Mouse (Mus musculus): ENCODE measurements around the gene Vti1a.

- TF ChIP-seq POLR2A (IDR thresholded peaks at IDR 0.05; ENCODE audit: insufficient read depth, low read depth, low read length) (no peak), CTCF (IDR thresholded peaks at IDR 0.05; ENCODE audit: insufficient read depth, low read depth, low read length) (no peak)
These were observed 232.1 kb downstream of the Vti1a start for GRCm38 (mm10) chr19:55548206-55548605.

All from olfactory bulb, adult 2 months (tissue).